Mouse (Mus musculus): ENCODE results near the gene Treml1. TPM values are rescaled to one million over a fixed set of nuclear protein-coding genes. Genes with fewer than 3 reads are reported as not detected.

Gene Treml1
- total and polyA plus RNA-seq, 3 experiments: not detected

DNA sequence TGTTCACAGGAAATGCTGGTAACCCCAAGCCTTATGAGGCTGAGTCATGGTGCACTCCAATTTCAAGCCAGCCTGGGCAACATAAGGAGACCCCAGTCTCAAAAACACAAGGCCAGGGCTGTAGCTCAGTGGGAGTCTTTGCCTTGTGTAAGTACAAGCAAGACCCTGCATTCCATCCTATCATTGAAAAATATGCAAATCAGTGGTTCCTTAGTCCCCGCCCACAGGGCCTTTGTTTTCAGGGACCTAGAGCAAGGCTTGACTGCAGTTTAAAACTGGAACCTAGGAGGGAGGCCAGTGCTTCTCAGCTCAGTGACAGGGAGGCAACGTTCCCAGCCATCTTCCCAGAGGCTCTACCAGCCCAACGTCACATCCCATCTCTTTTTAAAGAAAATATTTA, 36.5 kb upstream of the Treml1 start:
- Histone ChIP-seq H3K27ac (ENCODE audit: insufficient read depth, low read depth) (no peak overlapping the region), H3K36me3 (replicated peaks in 1 of 2; ENCODE audit: control insufficient read depth in 1 of 2, insufficient read depth in 1 of 2, low read length in 1 of 2) (peaks cover 0 to 7% of the 10 kb centered on the region in 2 experiments), H3K4me3 (replicated peaks in 1 of 3; ENCODE audit: low read depth in 2 of 3, low read length in 2 of 3, poor library complexity in 1 of 3) (no peak overlapping the region), H3K9ac (ENCODE audit: insufficient read depth, low read depth) (no peak overlapping the region), H3K9me3 (replicated peaks; ENCODE audit: low read length) (no peaks in the 10 kb centered on the region), H3K4me2 (ENCODE audit: insufficient read depth, low read depth, poor library complexity, severe bottlenecking) (no peak overlapping the region), H3K27me3 (replicated peaks) (no peaks in the 10 kb centered on the region), H3K4me1 (ENCODE audit: control insufficient read depth in 1 of 2, insufficient read depth in 2 of 2) (peaks cover 3 to 37% of the 10 kb centered on the region in 2 experiments; a peak in 3 of 4 replicates), H3K79me2 (replicated peaks; ENCODE audit: control insufficient read depth, extremely low read depth, insufficient read depth, poor library complexity, severe bottlenecking) (no peaks in the 10 kb centered on the region)
- no peak for DNase-seq (ENCODE audit: extremely low read depth)
- in situ Hi-C loops (cut with MboI; ENCODE audit: low pct_ligation_motif_present, low pct_unique_long_range_greater_than_20kb, low sequenced_read_pairs): no loop called here
- TF ChIP-seq CHD2 (IDR thresholded peaks at IDR 0.05; ENCODE audit: low read length) (no peak), KAT2A (IDR thresholded peaks at IDR 0.05; ENCODE audit: insufficient replicate concordance, low read length) (no peak)
- dilution Hi-C loops (cut with MboI; ENCODE audit: extremely low pct_ligation_motif_present, extremely low pct_unique_long_range_greater_than_20kb, low sequenced_read_pairs): no loop called here

DNA sequence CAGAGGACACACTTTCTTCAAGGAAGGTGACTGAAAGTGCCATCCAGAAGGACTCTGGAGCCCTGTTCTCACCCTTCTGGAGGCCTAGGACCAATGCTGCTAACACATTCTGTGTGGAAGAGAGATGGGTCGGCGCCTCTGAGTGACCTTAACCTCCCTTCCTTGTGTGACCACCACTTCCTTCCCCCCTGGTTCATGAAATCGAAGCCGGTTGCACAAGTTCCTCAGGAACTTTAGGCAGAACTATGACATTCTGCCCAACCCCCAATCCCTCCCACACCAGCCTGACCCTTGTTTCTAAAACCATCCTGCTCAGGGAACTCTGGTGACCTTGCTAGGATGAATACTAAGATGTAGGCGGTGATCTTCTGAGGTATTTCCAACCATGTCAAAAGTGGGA, 35.5 kb upstream of the Treml1 start:
- H3K79me2 ChIP-seq (replicated peaks; ENCODE audit: control insufficient read depth, extremely low read depth, insufficient read depth, poor library complexity, severe bottlenecking): no peaks in the 10 kb centered on the region
- TF ChIP-seq NELFE (IDR thresholded peaks at IDR 0.05; ENCODE audit: low read depth, low read length) (no peak), SIN3A (IDR thresholded peaks at IDR 0.05; ENCODE audit: low read length) (no peak), HCFC1 (IDR thresholded peaks at IDR 0.05; ENCODE audit: low read depth, low read length) (no peak)
- no peak overlapping the region for H3K9ac ChIP-seq (ENCODE audit: insufficient read depth, low read depth)
- in situ Hi-C loops (cut with MboI; ENCODE audit: low pct_ligation_motif_present, low pct_unique_long_range_greater_than_20kb, low sequenced_read_pairs) (no loop called here), dilution Hi-C loops (cut with MboI; ENCODE audit: extremely low pct_ligation_motif_present, extremely low pct_unique_long_range_greater_than_20kb, low sequenced_read_pairs) (no loop called here)
- no peak overlapping the region for H3K4me2 ChIP-seq (ENCODE audit: insufficient read depth, low read depth, poor library complexity, severe bottlenecking)
- peaks cover 0 to 7% of the 10 kb centered on the region in 2 experiments for H3K36me3 ChIP-seq (replicated peaks in 1 of 2; ENCODE audit: control insufficient read depth in 1 of 2, insufficient read depth in 1 of 2, low read length in 1 of 2)
- H3K27ac ChIP-seq (ENCODE audit: insufficient read depth, low read depth): no peak overlapping the region
- no peak overlapping the region for H3K4me3 ChIP-seq (replicated peaks in 1 of 3; ENCODE audit: low read depth in 2 of 3, low read length in 2 of 3, poor library complexity in 1 of 3)
- no peak for DNase-seq (ENCODE audit: extremely low read depth)
- H3K27me3 ChIP-seq (replicated peaks): peaks cover 2% of the 10 kb centered on the region
- peaks cover 3 to 30% of the 10 kb centered on the region in 2 experiments; a peak in 3 of 4 replicates for H3K4me1 ChIP-seq (ENCODE audit: control insufficient read depth in 1 of 2, insufficient read depth in 2 of 2)
- no peaks in the 10 kb centered on the region for H3K9me3 ChIP-seq (replicated peaks; ENCODE audit: low read length)

GRCm38 (mm10) chr17:48325093-48325492, 34.6 kb upstream of the Treml1 start:
- Histone ChIP-seq H3K79me2 (replicated peaks; ENCODE audit: control insufficient read depth, extremely low read depth, insufficient read depth, poor library complexity, severe bottlenecking) (no peaks in the 10 kb centered on the region), H3K4me3 (replicated peaks in 1 of 3; ENCODE audit: low read depth in 2 of 3, low read length in 2 of 3, poor library complexity in 1 of 3) (no peak overlapping the region), H3K36me3 (replicated peaks in 1 of 2; ENCODE audit: control insufficient read depth in 1 of 2, insufficient read depth in 1 of 2, low read length in 1 of 2) (peaks cover 0 to 7% of the 10 kb centered on the region in 2 experiments), H3K9ac (ENCODE audit: insufficient read depth, low read depth) (no peak overlapping the region), H3K4me1 (ENCODE audit: control insufficient read depth in 1 of 2, insufficient read depth in 2 of 2) (peaks cover 3 to 27% of the 10 kb centered on the region in 2 experiments; a peak in 3 of 4 replicates), H3K9me3 (replicated peaks; ENCODE audit: low read length) (no peaks in the 10 kb centered on the region), H3K4me2 (ENCODE audit: insufficient read depth, low read depth, poor library complexity, severe bottlenecking) (no peak overlapping the region), H3K27ac (ENCODE audit: insufficient read depth, low read depth) (no peak overlapping the region), H3K27me3 (replicated peaks) (peaks cover 5% of the 10 kb centered on the region)
- peak; percentile 78 for TF ChIP-seq MAFK (IDR thresholded peaks at IDR 0.05; ENCODE audit: insufficient replicate concordance, low read length)
- TF ChIP-seq JUN (IDR thresholded peaks at IDR 0.05; ENCODE audit: insufficient read depth, low read depth, low read length): no peak
- TF ChIP-seq RCOR1 (conservative IDR thresholded peaks at IDR 0.05; ENCODE audit: low read depth, low read length): no peak
- no peak for DNase-seq (ENCODE audit: extremely low read depth)
- dilution Hi-C loops (cut with MboI; ENCODE audit: extremely low pct_ligation_motif_present, extremely low pct_unique_long_range_greater_than_20kb, low sequenced_read_pairs): no loop called here
- in situ Hi-C loops (cut with MboI; ENCODE audit: low pct_ligation_motif_present, low pct_unique_long_range_greater_than_20kb, low sequenced_read_pairs): no loop called here

Measured in CH12.LX (cell line).